Comparison of ENCODE assay signal across 8 mouse cellular contexts in genomic region chr17:6782611-6783005, GRCm38 (mm10). TPM values are rescaled to one million over a fixed set of nuclear protein-coding genes. Genes with fewer than 3 reads are reported as not detected.
DNase-seq lines count a peak whose midpoint lies in the region; ATAC-seq lines count a peak whose summit lies in the region.

TSS of gene Ezr (minus strand) at chr17:6782784.

- intact Hi-C loops in left cerebral cortex, postnatal 14 days (cut with DNase I), result loop anchor here (5.0 kb wide), 1 partner anchor 45 kb away; no protein-coding TSS in a partner anchor

- peak; percentile 71 for ATAC-seq in megakaryocyte-erythroid progenitor cell, adult 5-6 weeks (replicated peaks; ENCODE audit: low FRiP score, low TSS enrichment, poor library complexity, severe bottlenecking)

- DNase-seq in adrenal gland, adult 18-20 months (ENCODE audit: low spot score in 2 of 2), result peak; percentile 84 to 88
- DNase-seq in embryo, embryonic 10 days (ENCODE audit: low spot score), result peak; percentile 82
- DNase-seq in gastrocnemius, postnatal 10 days, result peak; percentile 85
- peak; percentile 95 for DNase-seq in induced T-regulatory cell, adult 2 months (ENCODE audit: low read depth)
- peak; percentile 65 to 76 for DNase-seq in left cerebral cortex, postnatal 14 days (ENCODE audit: low spot score in 2 of 2)
- DNase-seq in right cerebral cortex, postnatal 36 days (ENCODE audit: low spot score in 2 of 2), result peak; percentile 50 to 62
- peak; percentile 90 for DNase-seq in yolk sac, embryonic 10.5 days (ENCODE audit: low spot score)

RNA-seq across cellular contexts. Expression of gene Ezr, which starts in this region (rescaled TPM):
- 10 to 100 TPM; 25.9 to 45.7 TPM for total RNA-seq in adrenal gland, adult 18-20 months (2021)
- total RNA-seq in gastrocnemius, postnatal 10 days (2021), result 10 to 100 TPM; 24.0 to 24.9 TPM
- total RNA-seq in left cerebral cortex, postnatal 14 days (2021), result 10 to 100 TPM; 43.6 to 47.9 TPM
- 82.2 and 85.0 TPM in 2 replicates for total RNA-seq in megakaryocyte-erythroid progenitor cell, adult 5-6 weeks (2014; fragmentation: Nextera tagmentation)
- 161 and 203 TPM in 2 replicates for total RNA-seq in megakaryocyte-erythroid progenitor cell, adult 5-6 weeks (2017)

Comparison
In these comparisons a context has a peak if more than half of its experiments do, and no peak if none do; other contexts are left out.
1. Peak in every context shown above with its lines: DNase-seq and ATAC-seq.